Mouse (Mus musculus) forelimb bud, embryonic 11.5 days (tissue): ENCODE data around the gene Hspa8.
"Not testable (repeated sequence)": the region's sequence is repeated elsewhere in the genome, so short reads cannot be mapped to it uniquely, and the experiment has no call there.

Experiments used
- DNase-seq: peaks from one replicate; pipeline ENCODE4 v3.0.0-alpha.2; 2012; ENCODE audit warnings: low read depth, low spot score

Gene Hspa8

DNA sequence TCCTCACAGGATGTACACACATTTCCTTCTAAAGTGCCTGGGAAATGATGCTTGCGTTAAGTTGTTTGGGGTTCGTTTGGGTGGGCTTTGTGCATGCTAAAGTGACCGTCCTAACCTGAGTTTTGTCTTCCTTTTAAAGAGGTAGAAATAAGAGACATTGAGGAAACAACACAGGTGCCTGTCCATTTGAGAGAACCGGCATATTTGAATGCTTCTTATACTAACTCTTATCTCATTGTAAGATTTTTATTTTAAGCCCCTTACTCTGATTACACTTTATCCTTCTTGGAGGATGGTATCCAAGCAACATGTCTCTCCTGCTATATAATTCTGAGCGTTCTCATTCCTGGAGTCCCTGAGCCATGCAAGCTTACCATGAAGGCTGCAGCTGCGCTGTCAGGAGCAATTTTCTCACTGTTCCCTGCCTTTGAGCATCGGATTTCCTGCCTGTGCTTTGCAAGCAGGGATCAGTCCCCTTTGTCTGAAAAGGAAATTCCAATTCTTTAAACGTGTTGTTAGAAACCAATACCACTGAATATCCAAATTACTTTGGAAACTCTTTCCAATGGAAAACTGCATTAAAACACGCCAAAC lies 16.3 kb upstream of the Hspa8 start:
- DNase-seq = no peak

DNA sequence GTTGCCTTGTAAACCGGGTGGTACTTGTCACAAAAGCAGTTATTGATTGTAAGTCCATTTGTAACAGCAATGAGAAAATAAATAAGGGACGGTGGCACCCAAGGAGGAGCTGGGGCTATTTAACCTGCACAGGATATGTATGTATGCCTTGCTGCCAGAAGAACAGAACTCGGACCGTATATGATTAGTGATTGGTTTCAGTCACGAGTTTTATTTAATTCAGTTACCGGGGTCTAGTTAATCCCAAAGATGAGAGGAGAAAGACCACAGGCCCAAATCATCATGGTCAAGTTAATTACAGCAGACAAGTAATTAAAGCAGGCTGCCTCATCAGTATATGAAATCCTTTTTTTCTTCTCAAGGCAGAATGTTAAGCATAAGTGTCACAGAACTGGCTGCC lies 15.3 kb upstream of the Hspa8 start:
- DNase-seq = no peak

DNA sequence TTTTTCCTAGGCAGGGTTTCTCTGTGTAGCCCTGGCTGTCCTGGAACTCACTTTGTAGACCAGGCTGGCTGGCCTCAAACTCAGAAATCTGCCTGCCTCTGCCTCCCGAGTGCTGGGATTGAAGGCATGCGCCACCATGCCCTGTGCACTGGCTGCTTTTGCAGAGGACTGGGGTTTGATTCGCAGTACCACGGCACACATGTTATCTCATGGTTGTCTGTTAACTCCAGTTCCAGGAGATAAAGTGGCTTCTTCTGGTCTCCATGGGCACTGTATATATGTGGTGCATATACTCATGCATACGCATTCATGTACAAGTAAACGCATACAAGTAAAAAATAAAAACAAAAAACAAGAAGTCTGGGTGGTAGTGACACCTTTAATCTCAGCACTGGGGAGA lies 14.0 kb upstream of the Hspa8 start:
- not testable (repeated sequence) for DNase-seq

DNA sequence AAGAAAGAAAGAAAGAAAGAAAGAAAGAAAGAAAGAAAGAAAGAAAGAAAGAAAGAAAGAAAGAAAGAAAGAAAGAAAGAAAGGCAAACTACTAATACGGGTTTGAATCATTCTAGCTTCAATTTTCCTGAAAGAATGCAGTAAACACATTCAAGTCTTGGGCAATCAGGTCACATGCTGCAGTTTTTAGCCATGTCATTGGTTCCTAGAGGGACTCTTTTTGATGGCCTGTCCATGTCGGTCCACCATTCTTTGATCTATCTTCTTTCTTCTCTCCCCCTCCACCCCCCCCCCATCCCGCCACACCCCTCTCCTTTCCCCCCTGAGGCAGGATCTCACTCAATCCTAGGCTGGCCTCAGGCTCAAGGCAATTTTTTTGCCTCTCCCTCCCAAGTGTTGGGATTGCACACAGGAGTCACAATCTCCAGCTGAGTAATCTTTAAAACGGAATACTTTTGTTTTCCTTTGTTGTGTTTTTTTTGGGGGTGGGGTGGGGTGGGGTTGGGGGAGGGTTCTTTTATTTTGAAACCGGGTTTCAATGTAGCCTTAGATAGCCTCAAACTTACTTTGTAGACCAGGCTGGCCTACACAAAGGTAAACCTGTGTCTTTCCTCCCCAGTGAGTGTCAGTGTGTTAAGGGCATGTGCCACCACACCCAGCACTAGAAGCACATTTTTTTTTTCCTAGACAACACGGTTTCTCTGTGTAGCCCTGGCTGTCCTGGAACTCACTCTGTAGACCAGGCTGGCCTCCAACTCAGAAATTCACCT lies 8.7 kb upstream of the Hspa8 start:
- no peak for DNase-seq

DNA sequence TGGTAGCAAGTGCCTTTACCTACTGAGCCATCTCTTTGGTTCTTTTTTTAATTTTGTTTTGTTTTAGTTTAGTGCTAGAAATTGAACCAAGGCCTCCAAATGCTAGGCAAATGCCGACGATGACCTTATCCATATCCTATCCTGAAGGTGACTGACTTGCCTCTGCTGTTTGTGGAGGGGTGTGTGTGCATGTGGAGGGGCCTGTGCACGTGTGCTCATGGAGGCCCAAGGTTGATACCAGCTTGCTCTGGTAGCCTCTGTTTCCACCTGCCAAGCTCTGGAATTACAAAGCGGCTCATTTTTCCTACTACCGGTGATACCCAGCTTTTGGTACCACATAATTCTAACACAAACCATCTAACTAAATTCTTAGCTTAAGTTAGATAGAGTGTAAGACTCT lies 7.2 kb upstream of the Hspa8 start:
- DNase-seq = no peak

DNA sequence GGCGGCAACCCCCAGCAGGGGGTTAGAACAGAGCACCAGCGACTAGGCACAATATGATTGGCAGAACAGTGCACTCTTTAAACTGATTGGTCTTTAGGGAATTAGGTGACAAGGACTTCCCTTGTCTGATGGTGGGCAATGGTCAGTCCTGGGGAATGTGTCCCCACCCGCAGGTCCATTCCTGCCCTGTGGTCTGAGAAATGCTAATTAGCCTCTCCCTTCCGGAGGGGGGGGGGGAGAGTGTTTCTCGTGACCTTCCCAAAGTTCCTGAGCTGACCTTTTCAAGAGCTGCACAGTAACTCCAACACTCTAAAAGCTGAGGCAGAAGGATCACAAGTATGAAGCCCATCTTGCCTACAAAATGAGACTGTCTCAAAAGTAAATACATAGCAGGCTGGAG lies 6.5 kb upstream of the Hspa8 start:
- no peak for DNase-seq

DNA sequence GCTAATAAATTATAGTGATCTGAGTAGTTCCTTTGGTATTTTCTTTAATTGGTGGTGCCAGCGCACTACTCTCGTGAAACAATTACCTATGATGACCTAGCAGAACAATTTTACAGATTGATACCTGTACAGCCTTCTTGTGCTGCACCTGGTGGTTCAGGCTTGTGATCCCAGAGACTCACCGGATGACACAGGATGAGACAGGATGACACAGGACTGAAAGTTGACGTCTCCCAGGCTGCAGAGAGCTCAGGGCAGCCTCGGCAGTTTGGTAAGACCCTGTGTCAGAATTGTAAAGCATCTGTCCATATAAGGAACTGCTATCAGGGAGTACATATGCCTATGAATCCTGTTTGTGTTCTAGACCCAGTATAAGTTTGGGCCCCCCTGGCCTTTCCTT lies 5.9 kb upstream of the Hspa8 start:
- no peak for DNase-seq

DNA sequence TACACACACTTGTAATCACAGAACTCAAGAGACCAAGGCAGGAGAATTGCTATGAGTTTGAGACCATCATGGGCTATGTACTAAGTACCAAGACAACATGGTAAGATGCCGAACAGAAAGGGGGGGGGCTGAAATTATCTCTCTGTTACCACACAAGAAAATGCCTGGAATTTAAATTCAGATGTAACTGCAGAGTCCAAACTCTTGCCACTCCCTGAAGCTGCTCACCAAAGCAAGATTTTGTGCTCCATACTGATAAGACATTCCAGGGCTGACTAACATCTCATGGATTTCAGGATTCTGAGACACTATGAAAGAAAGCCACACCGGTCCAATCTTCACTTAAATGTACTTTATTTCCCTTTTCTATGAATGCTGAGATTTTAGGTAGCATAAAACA lies 5.2 kb upstream of the Hspa8 start:
- DNase-seq = no peak

DNA sequence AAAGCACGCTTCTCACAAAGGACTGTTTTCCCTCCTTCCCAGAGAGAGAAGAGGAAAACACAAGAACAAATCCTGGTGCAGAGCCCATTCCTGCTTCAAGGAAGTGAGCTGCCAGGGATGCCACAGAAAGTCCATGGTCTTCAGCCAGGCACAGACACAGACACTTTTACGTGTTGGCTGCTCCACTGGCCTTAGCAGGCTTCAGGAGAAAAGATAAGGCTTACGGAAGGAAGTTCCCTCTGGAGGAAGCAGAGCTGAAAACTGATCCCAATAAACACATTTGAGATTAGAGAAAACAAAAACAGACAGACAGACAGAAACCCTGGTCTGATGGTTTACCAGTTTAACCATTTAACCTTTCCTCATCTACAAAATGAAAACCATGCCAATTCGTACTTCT lies 4.7 kb upstream of the Hspa8 start:
- DNase-seq = no peak

DNA sequence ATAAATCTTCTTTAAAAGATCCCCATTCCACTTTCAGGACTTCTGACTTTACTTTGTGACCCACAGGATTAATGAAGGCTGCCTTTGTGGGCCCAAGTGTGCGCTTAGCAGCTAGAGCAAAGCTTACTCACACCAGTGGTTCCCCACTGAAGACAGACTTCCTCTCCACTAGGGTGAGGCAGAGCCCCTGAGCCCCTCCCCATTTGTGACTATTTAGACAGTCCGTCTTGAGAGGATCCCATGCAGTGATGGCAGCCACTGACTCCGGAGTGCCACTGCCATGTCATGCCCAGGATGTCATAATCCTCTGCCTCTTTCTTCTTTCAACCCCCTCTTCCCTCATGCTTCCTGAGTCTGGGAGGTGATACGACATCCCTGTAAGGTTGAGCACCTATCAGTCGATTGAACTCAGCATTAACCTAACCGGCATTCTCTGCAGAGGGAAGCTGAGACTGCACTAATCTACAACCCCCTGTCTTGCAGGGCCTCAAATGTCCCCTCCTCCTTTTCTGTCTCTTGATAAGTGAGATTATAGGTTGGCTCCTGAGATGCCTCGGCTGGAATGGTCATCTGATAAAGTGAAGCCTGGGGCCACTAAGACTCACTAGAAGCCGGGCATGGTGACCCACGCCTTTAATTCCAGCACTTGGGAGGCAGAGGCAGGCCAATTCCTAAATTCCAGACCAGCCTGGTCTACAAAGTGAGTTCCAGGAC lies 2.4 kb upstream of the Hspa8 start:
- DNase-seq = no peak

DNA sequence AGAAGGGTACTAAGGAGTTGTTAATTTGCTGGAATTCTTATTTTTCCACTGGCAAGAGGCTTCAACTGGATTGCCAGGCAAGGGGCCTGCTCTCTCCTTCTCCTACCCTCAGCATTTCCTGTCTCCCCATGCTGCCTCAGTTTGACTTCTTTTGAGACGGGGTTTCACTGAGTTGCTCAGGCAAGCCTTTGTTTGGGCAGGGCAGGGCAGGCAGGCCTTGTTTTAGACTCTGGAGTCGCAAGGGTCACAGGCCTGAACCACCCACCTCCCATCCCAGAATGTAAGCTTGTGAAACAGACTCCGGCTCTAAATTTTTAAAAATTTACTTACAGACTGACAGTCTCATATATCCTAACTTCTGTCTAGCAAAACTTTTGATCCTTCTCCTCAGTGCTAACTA lies 1.7 kb upstream of the Hspa8 start:
- DNase-seq = no peak

DNA sequence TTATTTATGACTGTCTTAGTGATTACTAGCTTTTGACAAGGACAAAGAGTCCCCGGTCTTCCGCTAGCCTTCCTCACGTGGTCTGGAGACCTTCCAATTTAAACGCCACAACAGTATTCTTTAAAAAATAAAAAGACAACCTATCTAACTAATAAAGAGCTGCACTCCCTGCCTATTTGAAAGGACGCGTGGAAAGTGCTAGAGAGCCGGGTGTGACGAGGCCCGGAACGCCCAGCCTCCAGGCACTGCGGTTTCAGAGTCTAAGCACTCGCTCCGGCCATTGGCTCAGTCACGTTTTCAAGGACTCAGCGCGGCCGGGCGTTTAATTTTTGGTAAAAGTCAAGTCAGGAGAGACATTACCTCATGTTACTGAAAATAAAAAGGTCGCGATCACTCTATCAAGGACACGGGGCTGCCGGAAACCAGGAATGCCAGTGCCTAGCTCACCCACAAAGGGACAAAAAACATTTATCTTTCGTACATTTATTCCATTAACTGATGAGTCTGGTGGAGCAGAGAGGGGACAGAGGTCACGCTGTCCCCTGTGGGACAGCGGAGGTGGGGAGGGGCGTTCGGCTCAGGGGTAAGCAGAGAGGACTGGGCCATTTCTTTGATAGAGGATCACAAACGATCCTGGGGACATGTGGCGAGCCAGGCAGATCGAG lies 815 bp upstream of the Hspa8 start:
- peak; percentile 64 for DNase-seq

DNA sequence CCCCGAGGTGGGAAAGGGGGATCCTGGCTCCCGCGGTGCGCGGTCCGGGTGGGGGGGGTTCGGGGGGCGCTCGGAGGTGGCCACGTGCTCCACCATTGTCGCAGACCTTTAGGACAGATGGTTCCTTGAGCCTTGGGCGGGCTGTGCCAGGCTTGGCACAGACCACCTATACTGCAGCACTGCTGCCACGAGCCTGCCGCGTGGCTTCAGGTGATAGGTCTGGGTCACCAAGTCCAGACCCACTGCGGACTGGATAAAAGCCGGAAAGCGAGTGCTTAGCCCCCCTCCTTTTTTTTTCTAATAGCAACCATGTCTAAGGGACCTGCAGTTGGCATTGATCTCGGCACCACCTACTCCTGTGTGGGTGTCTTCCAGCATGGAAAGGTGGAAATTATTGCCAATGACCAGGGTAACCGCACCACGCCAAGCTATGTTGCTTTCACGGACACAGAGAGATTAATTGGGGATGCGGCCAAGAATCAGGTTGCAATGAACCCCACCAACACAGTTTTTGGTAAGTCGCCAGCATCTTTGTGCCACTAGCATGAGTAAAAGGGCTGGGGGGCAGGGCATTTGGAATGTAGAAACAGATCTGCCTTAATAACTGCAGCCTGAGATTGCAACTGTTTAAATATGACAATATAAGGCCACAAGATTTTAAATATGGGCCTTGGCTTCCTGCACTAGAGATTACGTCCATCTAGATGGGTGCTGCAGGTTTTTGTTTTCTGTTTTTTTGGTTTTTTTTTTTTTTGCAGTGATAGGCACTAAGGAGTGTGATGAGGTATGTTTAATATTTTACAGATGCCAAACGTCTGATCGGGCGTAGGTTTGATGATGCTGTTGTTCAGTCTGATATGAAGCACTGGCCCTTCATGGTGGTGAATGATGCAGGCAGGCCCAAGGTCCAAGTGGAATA lies 1.1 kb downstream of the Hspa8 start:
- not testable (repeated sequence) for DNase-seq

DNA sequence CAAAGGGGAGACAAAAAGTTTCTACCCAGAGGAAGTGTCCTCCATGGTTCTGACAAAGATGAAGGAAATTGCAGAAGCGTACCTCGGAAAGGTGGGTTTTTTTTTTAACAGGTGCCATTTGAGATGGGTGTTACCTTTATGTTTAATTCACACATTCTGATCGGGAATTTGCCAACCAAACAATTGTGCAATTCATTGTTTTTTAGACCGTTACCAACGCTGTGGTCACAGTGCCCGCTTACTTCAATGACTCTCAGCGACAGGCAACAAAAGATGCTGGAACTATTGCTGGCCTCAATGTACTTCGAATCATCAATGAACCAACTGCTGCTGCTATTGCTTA lies 1.7 kb downstream of the Hspa8 start:
- not testable (repeated sequence) for DNase-seq

DNA sequence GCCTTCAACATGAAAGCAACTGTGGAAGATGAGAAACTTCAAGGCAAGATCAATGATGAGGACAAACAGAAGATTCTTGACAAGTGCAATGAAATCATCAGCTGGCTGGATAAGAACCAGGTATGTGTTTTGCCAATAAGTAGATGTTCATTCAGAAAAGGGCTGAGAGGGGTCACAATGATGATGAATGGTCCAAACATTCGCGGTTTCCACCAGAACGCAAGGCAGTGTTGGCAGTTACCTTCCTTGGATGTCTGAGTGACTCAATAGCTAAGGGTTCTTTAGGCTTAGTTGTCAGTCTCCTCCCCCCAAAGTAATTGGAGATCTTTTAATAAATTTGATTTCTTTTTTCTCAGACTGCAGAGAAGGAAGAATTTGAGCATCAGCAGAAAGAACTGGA lies 3.8 kb downstream of the Hspa8 start:
- DNase-seq = not testable (repeated sequence)

DNA sequence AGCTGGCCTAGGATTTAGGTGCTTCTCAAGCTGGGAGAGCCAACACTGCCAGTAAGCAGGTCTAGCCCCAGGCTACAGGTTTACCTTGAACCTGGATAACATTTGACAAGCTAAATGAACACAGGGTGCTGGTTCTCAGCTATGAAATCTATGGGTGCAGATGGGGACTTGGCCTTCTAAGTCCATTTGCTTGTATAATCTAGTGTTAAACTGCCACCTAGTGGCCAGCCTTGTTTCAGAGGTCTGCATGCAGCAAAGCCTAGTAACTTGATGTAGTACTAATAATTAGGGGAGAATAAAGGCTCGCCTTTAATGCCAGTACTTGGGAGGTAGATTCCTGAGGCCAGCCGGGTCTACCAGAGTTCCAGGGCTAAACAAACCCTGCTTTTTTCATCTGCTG lies 4.5 kb downstream of the Hspa8 start:
- DNase-seq = peak; percentile 79

DNA sequence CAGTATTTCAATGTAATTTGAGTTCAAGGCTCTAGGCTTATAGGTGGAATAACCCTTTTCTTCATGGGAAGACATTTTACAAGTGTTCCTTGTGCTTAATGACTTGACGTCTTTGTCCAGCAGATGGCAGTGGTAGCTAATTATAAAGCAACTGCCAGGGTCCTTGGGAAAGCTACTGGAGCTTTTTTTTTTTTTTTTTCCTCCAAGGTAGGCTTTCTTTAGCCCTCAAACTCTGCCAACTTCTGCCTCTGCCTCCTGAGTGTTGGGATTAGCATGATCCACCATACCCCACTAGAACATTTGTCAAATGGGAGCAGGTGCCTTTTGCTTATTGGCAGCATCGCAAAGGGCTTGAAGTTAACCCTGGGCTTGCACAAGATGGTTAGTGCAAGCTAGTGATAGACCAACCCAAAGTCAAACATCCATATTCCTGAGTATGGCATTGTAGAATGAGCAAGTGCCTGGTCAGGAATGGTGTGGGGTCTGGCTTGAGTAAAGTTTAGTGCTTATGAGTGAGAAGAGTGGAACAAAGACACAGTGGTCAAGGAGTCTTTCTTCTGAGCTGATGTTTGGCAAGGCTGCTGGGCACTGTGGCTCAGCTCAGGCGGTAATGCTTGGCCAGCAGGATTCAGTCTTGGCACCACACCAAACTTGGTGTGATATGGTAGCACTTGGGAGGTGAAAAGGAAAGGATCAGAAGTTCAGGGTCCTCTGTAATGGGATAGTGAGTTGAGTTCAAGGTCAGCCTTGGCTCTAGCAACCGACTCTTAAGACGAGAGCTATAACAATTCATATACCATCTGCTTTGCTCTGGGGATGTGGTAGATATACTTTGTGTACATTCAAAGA lies 5.9 kb downstream of the Hspa8 start:
- DNase-seq = peak; percentile 60

DNA sequence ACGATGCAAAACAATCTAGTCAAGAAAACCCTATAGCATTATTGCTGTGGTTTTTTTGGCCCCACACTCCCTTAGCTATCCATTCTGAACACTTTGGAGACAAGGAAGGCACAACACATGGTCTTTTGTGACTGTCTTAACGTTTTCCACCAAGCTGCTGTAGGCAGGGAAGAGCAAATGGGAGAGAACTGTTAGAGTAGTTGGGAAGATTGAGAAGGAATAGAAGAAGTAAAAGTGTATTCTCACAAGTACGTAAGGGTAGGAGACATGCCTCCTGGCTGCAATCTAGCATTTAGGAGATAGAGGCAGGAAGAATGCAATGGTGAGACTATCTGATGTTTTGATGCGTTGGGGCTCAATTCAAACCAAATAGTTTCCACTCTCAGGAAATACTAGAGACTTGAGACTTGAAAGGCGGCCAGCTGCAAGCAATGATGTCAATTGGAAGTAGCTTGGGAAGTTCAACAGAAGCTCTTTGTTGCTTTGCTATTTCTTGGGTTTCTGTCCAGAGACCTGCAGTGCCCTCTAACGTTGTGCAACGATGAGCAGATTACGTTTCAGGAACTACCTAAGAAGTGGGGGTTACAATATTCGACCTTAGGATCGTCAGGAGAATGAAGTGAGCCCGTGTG lies 6.6 kb downstream of the Hspa8 start:
- peak; percentile 57 for DNase-seq

DNA sequence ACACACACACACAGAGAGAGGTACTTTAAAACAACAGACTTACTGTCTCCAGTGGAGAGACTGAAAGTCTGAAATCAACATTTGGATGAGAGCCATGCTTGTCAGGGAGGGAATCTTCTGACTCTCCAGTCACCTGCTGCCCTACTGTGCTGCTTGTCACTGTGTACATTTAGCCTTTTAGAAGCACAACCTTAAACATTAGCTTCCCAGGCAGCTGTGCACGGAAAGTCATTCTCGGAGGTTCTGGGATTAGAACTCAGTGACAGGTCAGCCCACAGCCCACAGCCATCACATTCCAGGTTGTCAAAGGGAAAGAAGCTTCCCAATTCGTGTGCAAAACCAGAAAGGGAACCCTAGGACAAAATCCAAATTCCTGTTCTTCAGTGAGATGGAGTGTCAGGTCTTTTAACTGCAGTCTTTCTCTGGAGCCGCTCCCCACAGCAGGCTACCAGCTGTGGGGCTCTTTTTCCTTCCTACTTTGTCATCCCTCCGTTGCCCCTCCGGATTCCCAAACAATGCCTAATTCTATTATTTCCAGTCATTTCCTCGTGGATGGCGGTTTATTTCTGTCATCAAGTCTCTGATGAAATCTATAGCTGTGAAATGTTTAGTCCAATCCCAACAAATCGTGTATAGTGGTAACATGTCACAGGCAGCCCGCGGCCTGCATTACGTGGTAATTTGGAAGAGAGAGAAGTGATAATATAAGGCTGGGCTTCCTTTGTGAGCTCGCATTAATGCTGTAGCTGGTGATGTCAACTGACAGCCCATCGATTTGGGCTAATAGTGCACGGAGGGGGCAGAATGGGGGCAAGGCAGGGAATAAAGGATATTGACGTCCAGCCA lies 7.5 kb downstream of the Hspa8 start:
- no peak for DNase-seq
